Mouse (Mus musculus): ENCODE data around the gene Nav3. TPM values are rescaled to one million over a fixed set of nuclear protein-coding genes. Genes with fewer than 3 reads are reported as not detected.
"Not testable (repeated sequence)": the region's sequence is repeated elsewhere in the genome, so short reads cannot be mapped to it uniquely, and the experiment has no call there.

Gene Nav3
- total RNA-seq, 2 experiments from 2014 or later, result 132 to 151 TPM

GRCm38 (mm10) chr10:110112669-110113458 is 343.1 kb downstream of the Nav3 start:
- DNase-seq (ENCODE audit: low spot score in 2 of 2), result no peak
- intact Hi-C loops (cut with DNase I), result no loop called here

GRCm38 (mm10) chr10:110103255-110103654 is 352.7 kb downstream of the Nav3 start:
- intact Hi-C loops (cut with DNase I), result no loop called here
- DNase-seq (ENCODE audit: low spot score in 2 of 2), result no peak

GRCm38 (mm10) chr10:110102231-110102630 is 353.8 kb downstream of the Nav3 start:
- DNase-seq (ENCODE audit: low spot score in 2 of 2), result no peak
- intact Hi-C loops (cut with DNase I), result no loop called here

- intact Hi-C loops (cut with DNase I), result no loop called here
- no peak for DNase-seq (ENCODE audit: low spot score in 2 of 2)
Observed at GRCm38 (mm10) chr10:110094433-110094832, 361.6 kb downstream of the Nav3 start.

GRCm38 (mm10) chr10:110088444-110089061 is 367.5 kb downstream of the Nav3 start:
- no peak for DNase-seq (ENCODE audit: low spot score in 2 of 2)
- intact Hi-C loops (cut with DNase I), result no loop called here

- intact Hi-C loops (cut with DNase I), result loop anchor here (2.0 kb wide), 1 partner anchor 165 kb away; no protein-coding TSS in a partner anchor
Observed at GRCm38 (mm10) chr10:110085903-110086302, 370.1 kb downstream of the Nav3 start.

GRCm38 (mm10) chr10:110085156-110085555 is 370.8 kb downstream of the Nav3 start:
- intact Hi-C loops (cut with DNase I), result loop anchor here (2.0 kb wide), 1 partner anchor 164 kb away; no protein-coding TSS in a partner anchor
- DNase-seq (ENCODE audit: low spot score in 2 of 2), result no peak

More at GRCm38 (mm10) chr10:110085903-110086302, 370.1 kb downstream of the Nav3 start:
- no peak for DNase-seq (ENCODE audit: low spot score in 2 of 2)

GRCm38 (mm10) chr10:110076575-110076974 is 379.4 kb downstream of the Nav3 start:
- intact Hi-C loops (cut with DNase I), result no loop called here
- DNase-seq (ENCODE audit: low spot score in 2 of 2), result no peak

GRCm38 (mm10) chr10:110072355-110072754 is 383.6 kb downstream of the Nav3 start:
- intact Hi-C loops (cut with DNase I), result no loop called here
- no peak for DNase-seq (ENCODE audit: low spot score in 2 of 2)

GRCm38 (mm10) chr10:110061166-110061565 is 394.8 kb downstream of the Nav3 start:
- no peak for DNase-seq (ENCODE audit: low spot score in 2 of 2)
- intact Hi-C loops (cut with DNase I), result no loop called here

- intact Hi-C loops (cut with DNase I), result no loop called here
- no peak for DNase-seq (ENCODE audit: low spot score in 2 of 2)
Observed at GRCm38 (mm10) chr10:110037547-110037946, 418.5 kb downstream of the Nav3 start.

GRCm38 (mm10) chr10:110034582-110035099 is 421.4 kb downstream of the Nav3 start:
- intact Hi-C loops (cut with DNase I), result no loop called here
- no peak for DNase-seq (ENCODE audit: low spot score in 2 of 2)

GRCm38 (mm10) chr10:110024897-110025296 is 431.1 kb downstream of the Nav3 start:
- intact Hi-C loops (cut with DNase I), result not testable (repeated sequence)

GRCm38 (mm10) chr10:110022100-110022499 is 433.9 kb downstream of the Nav3 start:
- no peak for DNase-seq (ENCODE audit: low spot score in 2 of 2)
- intact Hi-C loops (cut with DNase I), result loop anchor here (2.0 kb wide), 1 partner anchor 15 kb away; no protein-coding TSS in a partner anchor

More at GRCm38 (mm10) chr10:110024897-110025296, 431.1 kb downstream of the Nav3 start:
- not testable (repeated sequence) for DNase-seq (ENCODE audit: low spot score in 2 of 2)

- intact Hi-C loops (cut with DNase I), result no loop called here
- no peak for DNase-seq (ENCODE audit: low spot score in 2 of 2)
Observed at GRCm38 (mm10) chr10:110019266-110019866, 436.6 kb downstream of the Nav3 start.

GRCm38 (mm10) chr10:110001328-110001727 is 454.7 kb downstream of the Nav3 start:
- intact Hi-C loops (cut with DNase I); DNase-seq (ENCODE audit: low spot score in 2 of 2): not testable (repeated sequence)

GRCm38 (mm10) chr10:110000755-110001247 is 455.2 kb downstream of the Nav3 start:
- intact Hi-C loops (cut with DNase I), result no loop called here
- no peak for DNase-seq (ENCODE audit: low spot score in 2 of 2)

GRCm38 (mm10) chr10:109999904-110000303 is 456.1 kb downstream of the Nav3 start:
- intact Hi-C loops (cut with DNase I), result no loop called here
- DNase-seq (ENCODE audit: low spot score in 2 of 2), result no peak

- intact Hi-C loops (cut with DNase I), result no loop called here
- DNase-seq (ENCODE audit: low spot score in 2 of 2), result no peak
Observed at GRCm38 (mm10) chr10:109994302-109994701, 461.7 kb downstream of the Nav3 start.

Measured in left cerebral cortex, postnatal 36 days (tissue).